Mouse (Mus musculus) lung, embryonic 15.5 days (tissue): ENCODE measurements around the gene Camkk2. TPM values are rescaled to one million over a fixed set of nuclear protein-coding genes. Genes with fewer than 3 reads are reported as not detected.

Source experiments
- ATAC-seq: fragments of 200-750 bp; cut with Nextera tagmentation; 2 replicates; pipeline ENCODE4 v1.8.0; 2017; ENCODE audit warnings: moderate number of reproducible peaks, borderline replicate concordance; ENCODE audit not compliant: low FRiP score, low TSS enrichment; ENCODE audit errors: extremely low read depth
- H3K27ac ChIP-seq: fragments of 300-500 bp; sonication (generic); 2 replicates; pipeline ENCODE4 v1.5.1; 2015; ENCODE audit warnings: moderate library complexity, mild to moderate bottlenecking, inconsistent platforms
- H3K27me3 ChIP-seq: fragments of 300-500 bp; sonication (generic); 2 replicates; pipeline ENCODE4 v1.6.1; 2015; ENCODE audit warnings: inconsistent platforms
- H3K36me3 ChIP-seq: fragments of 300-500 bp; sonication (generic); 2 replicates; pipeline ENCODE4 v1.6.1; 2015; ENCODE audit warnings: inconsistent platforms
- H3K4me1 ChIP-seq: fragments of 300-500 bp; sonication (generic); 2 replicates; pipeline ENCODE4 v1.6.1; 2015; ENCODE audit warnings: inconsistent platforms
- H3K4me2 ChIP-seq: fragments of 300-500 bp; sonication (generic); 2 replicates; pipeline ENCODE4 v1.6.1; 2015; ENCODE audit warnings: inconsistent platforms, mild to moderate bottlenecking, moderate library complexity
- H3K4me3 ChIP-seq: fragments of 300-500 bp; sonication (generic); 2 replicates; pipeline ENCODE4 v1.5.1; 2015; ENCODE audit warnings: mild to moderate bottlenecking, inconsistent platforms
- H3K9ac ChIP-seq: fragments of 300-500 bp; sonication (generic); 2 replicates; pipeline ENCODE4 v1.6.1; 2015; ENCODE audit warnings: inconsistent platforms
- H3K9me3 ChIP-seq: fragments of 300-500 bp; sonication (generic); 2 replicates; pipeline ENCODE4 v1.6.1; 2016; ENCODE audit warnings: inconsistent platforms
- WGBS: fragments of 180-500 bp; shearing (Covaris S2); methylation state at CpG from one replicate; pipeline ENCODE4 v1.1.7; 2015; 5-methylcytosine and 5-hydroxymethylcytosine counted together
- polyA plus RNA-seq: library from polyadenylated mRNA; unstranded; fragments of >200 nt; fragmentation: Nextera tagmentation; extraction: Ambion mirVana; gene quantifications from 2 replicates; pipeline ENCODE4 v1.2.1, GENCODE M21; 2015

The Camkk2 gene
- polyA plus RNA-seq, 1 experiment from 2014 or later: 36.4 TPM

- Histone ChIP-seq H3K4me2 (no peak overlapping the region), H3K36me3 (no peaks in the 10 kb centered on the region; the same call in 1 of the 2 replicates), H3K9ac (no peak overlapping the region), H3K9me3 (no peaks in the 10 kb centered on the region), H3K27me3 (no peaks in the 10 kb centered on the region), H3K4me1 (peaks cover 17% of the 10 kb centered on the region), H3K4me3 (no peak overlapping the region), H3K27ac (no peak overlapping the region)
- WGBS: 70% methylated on average over 10 of the region's 10 CpGs
- no peak for ATAC-seq
Observed at GRCm38 (mm10) chr5:122730776-122731175, 48.4 kb downstream of the Camkk2 start.

GRCm38 (mm10) chr5:122727096-122727495 is 52.1 kb downstream of the Camkk2 start:
- H3K9ac ChIP-seq: no peak overlapping the region
- H3K4me3 ChIP-seq: no peak overlapping the region
- no peak for ATAC-seq
- H3K4me1 ChIP-seq: peaks cover 11% of the 10 kb centered on the region
- no peak overlapping the region for H3K27ac ChIP-seq
- no peak overlapping the region for H3K4me2 ChIP-seq
- H3K36me3 ChIP-seq: no peaks in the 10 kb centered on the region
- no peaks in the 10 kb centered on the region for H3K9me3 ChIP-seq
- H3K27me3 ChIP-seq: no peaks in the 10 kb centered on the region
- WGBS: 92% methylated on average over 7 of the region's 7 CpGs

GRCm38 (mm10) chr5:122726595-122726994 is 52.6 kb downstream of the Camkk2 start:
- no peak overlapping the region for H3K27ac ChIP-seq
- no peaks in the 10 kb centered on the region for H3K9me3 ChIP-seq
- no peak for ATAC-seq
- H3K4me1 ChIP-seq: peaks cover 6% of the 10 kb centered on the region
- H3K4me3 ChIP-seq: no peak overlapping the region
- H3K9ac ChIP-seq: no peak overlapping the region
- no peaks in the 10 kb centered on the region for H3K27me3 ChIP-seq
- H3K4me2 ChIP-seq: no peak overlapping the region
- WGBS: 79% methylated on average over 5 of the region's 5 CpGs
- H3K36me3 ChIP-seq: no peaks in the 10 kb centered on the region

- no peak overlapping the region for H3K9ac ChIP-seq
- no peak overlapping the region for H3K4me3 ChIP-seq
- ATAC-seq: peak; percentile 37; the same call in 1 of the 2 replicates
- no peak overlapping the region for H3K27ac ChIP-seq
- H3K36me3 ChIP-seq: no peaks in the 10 kb centered on the region
- H3K4me2 ChIP-seq: no peak overlapping the region
- WGBS: 19% methylated on average over 7 of the region's 7 CpGs
- H3K4me1 ChIP-seq: 0 out of 2 replicates have a peak, but pooled peaks cover 3% of the 10 kb centered on the region
- no peaks in the 10 kb centered on the region for H3K27me3 ChIP-seq
- no peaks in the 10 kb centered on the region for H3K9me3 ChIP-seq
Observed at GRCm38 (mm10) chr5:122726068-122726467, 53.1 kb downstream of the Camkk2 start.

- 0 out of 2 replicates have a peak, but pooled peaks cover 3% of the 10 kb centered on the region for H3K4me1 ChIP-seq
- WGBS: 87% methylated on average over 13 of the region's 13 CpGs
- H3K27me3 ChIP-seq: no peaks in the 10 kb centered on the region
- no peaks in the 10 kb centered on the region for H3K36me3 ChIP-seq
- H3K9me3 ChIP-seq: no peaks in the 10 kb centered on the region
- no peak overlapping the region for H3K9ac ChIP-seq
- no peak for ATAC-seq
- H3K4me3 ChIP-seq: no peak overlapping the region
- no peak overlapping the region for H3K4me2 ChIP-seq
- H3K27ac ChIP-seq: no peak overlapping the region
Observed at GRCm38 (mm10) chr5:122725453-122725852, 53.8 kb downstream of the Camkk2 start.

- Histone ChIP-seq H3K27me3 (no peaks in the 10 kb centered on the region), H3K36me3 (no peaks in the 10 kb centered on the region), H3K9ac (no peak overlapping the region), H3K27ac (no peak overlapping the region), H3K4me1 (peaks cover 5% of the 10 kb centered on the region), H3K4me2 (no peak overlapping the region), H3K9me3 (no peaks in the 10 kb centered on the region), H3K4me3 (no peak overlapping the region)
- WGBS: 90% methylated on average over 8 of the region's 8 CpGs
- no peak for ATAC-seq
Observed at GRCm38 (mm10) chr5:122719168-122719567, 60.0 kb downstream of the Camkk2 start.

- peak; percentile 42; the same call in 1 of the 2 replicates for ATAC-seq
- H3K27ac ChIP-seq: no peak overlapping the region
- no peaks in the 10 kb centered on the region for H3K27me3 ChIP-seq
- H3K36me3 ChIP-seq: no peaks in the 10 kb centered on the region
- H3K9me3 ChIP-seq: no peaks in the 10 kb centered on the region
- H3K4me3 ChIP-seq: no peak overlapping the region
- WGBS: 26% methylated on average over 7 of the region's 7 CpGs
- H3K4me1 ChIP-seq: peaks cover 5% of the 10 kb centered on the region
- H3K9ac ChIP-seq: no peak overlapping the region
- no peak overlapping the region for H3K4me2 ChIP-seq
Observed at GRCm38 (mm10) chr5:122718400-122718799, 60.8 kb downstream of the Camkk2 start.

GRCm38 (mm10) chr5:122716793-122717192 is 62.4 kb downstream of the Camkk2 start:
- 92% methylated on average over 2 of the region's 2 CpGs for WGBS

GRCm38 (mm10) chr5:122715723-122716122 is 63.5 kb downstream of the Camkk2 start:
- H3K9me3 ChIP-seq: no peaks in the 10 kb centered on the region
- no peak for ATAC-seq
- no peak overlapping the region for H3K4me3 ChIP-seq
- WGBS: 67% methylated on average over 1 of the region's 1 CpGs
- H3K4me1 ChIP-seq: peaks cover 5% of the 10 kb centered on the region
- H3K27me3 ChIP-seq: no peaks in the 10 kb centered on the region
- no peak overlapping the region for H3K27ac ChIP-seq
- H3K4me2 ChIP-seq: no peak overlapping the region
- H3K9ac ChIP-seq: no peak overlapping the region
- no peaks in the 10 kb centered on the region for H3K36me3 ChIP-seq

More at GRCm38 (mm10) chr5:122716793-122717192, 62.4 kb downstream of the Camkk2 start:
- Histone ChIP-seq H3K4me1 (peaks cover 5% of the 10 kb centered on the region), H3K9ac (no peak overlapping the region), H3K9me3 (no peaks in the 10 kb centered on the region), H3K27ac (no peak overlapping the region), H3K36me3 (no peaks in the 10 kb centered on the region), H3K4me3 (no peak overlapping the region), H3K27me3 (no peaks in the 10 kb centered on the region), H3K4me2 (no peak overlapping the region)
- no peak for ATAC-seq

GRCm38 (mm10) chr5:122708819-122709218 is 70.4 kb downstream of the Camkk2 start:
- Histone ChIP-seq H3K9me3 (no peaks in the 10 kb centered on the region), H3K4me2 (no peak overlapping the region), H3K27me3 (no peaks in the 10 kb centered on the region), H3K36me3 (no peaks in the 10 kb centered on the region), H3K4me3 (no peak overlapping the region), H3K27ac (no peak overlapping the region), H3K4me1 (peaks cover 11% of the 10 kb centered on the region), H3K9ac (no peak overlapping the region)
- no peak for ATAC-seq
- WGBS: 73% methylated on average over 6 of the region's 6 CpGs

- under 1% methylated on average over 65 of the region's 66 CpGs for WGBS
- H3K4me3 ChIP-seq: peak within 1 kb of the TSS; percentile 58
Observed at GRCm38 (mm10) chr5:122707276-122708181, 71.7 kb downstream of the Camkk2 start, which contains the start of gene P2rx4. TSS of gene P2rx4 (plus strand) at chr5:122707544.

GRCm38 (mm10) chr5:122706917-122707275 is 72.3 kb downstream of the Camkk2 start:
- no peaks in the 10 kb centered on the region for H3K36me3 ChIP-seq
- H3K4me1 ChIP-seq: peaks cover 11% of the 10 kb centered on the region
- H3K27ac ChIP-seq: peak overlapping the region; percentile 57; the same call in 1 of the 2 replicates
- no peaks in the 10 kb centered on the region for H3K27me3 ChIP-seq
- no peak; the same call in 1 of the 2 replicates for ATAC-seq
- H3K9me3 ChIP-seq: no peaks in the 10 kb centered on the region
- WGBS: 39% methylated on average over 5 of the region's 5 CpGs
- H3K9ac ChIP-seq: peak overlapping the region; percentile 56
- H3K4me2 ChIP-seq: peak overlapping the region; percentile 92
- peak overlapping the region; percentile 58 for H3K4me3 ChIP-seq

More at GRCm38 (mm10) chr5:122707276-122708181, 71.7 kb downstream of the Camkk2 start, which contains the start of gene P2rx4:
- no peaks in the 10 kb centered on the region for H3K27me3 ChIP-seq
- peak within 1 kb of the TSS; percentile 92 for H3K4me2 ChIP-seq
- ATAC-seq: peak; percentile 89
- no peaks in the 10 kb centered on the region for H3K9me3 ChIP-seq
- peak within 1 kb of the TSS; percentile 57 for H3K27ac ChIP-seq
- H3K36me3 ChIP-seq: no peaks in the 10 kb centered on the region
- H3K9ac ChIP-seq: peak within 1 kb of the TSS; percentile 56
- H3K4me1 ChIP-seq: peaks cover 11% of the 10 kb centered on the region
